Mouse (Mus musculus): ENCODE data around the gene Bax. TPM values are rescaled to one million over a fixed set of nuclear protein-coding genes. Genes with fewer than 3 reads are reported as not detected.

Bax gene
- total and polyA plus RNA-seq, 3 experiments: 87.2 to 342 (median 93.1) TPM

DNA sequence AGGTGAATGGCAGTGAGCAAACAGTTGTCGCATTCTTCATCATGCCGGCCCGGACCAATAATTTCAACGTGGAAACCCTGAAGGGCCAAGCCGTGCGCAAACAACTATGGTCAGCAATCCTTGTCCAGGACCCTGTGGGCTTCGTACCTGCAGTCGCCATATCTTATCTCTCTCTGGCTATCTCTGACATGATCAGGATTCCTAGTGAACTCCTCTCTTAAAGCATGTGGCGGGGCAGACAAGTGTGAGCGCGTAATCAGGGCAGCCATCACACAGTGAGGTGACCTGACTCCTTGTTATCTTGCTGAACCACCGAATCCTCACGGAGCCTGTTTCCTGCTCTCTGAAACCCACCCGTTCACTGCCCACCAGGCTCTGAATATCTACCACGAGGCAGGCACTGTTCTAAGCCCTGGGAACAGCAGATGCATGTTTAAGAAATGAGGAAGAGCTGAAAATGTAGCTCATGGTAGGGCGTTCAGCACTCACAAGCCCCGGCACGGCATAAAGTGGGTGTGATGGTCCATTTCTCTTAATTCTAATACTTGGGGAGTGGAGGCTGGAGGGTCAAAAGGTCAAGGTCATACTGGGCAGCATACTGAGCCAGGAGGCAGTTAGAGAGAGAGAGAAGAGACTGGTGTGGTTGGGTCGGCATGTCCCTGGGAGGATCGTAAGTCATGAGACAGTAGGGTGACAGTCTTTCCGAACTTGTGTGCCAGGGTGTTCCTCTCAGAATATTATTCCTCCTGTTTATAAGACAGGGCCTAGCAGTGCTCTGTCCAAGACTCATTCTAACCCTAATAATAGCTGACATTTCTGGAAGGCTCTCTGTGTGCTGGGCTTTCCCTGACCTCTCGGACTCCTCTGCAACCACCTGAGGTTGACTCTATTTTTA, 22.9 kb downstream of the Bax start:
- Histone ChIP-seq H3K27me3 (ENCODE audit: insufficient read depth, low read length) (no peaks in the 10 kb centered on the region), H3K4me1 (ENCODE audit: insufficient read depth, low read depth, low read length) (peaks cover 39% of the 10 kb centered on the region), H3K9me3 (replicated peaks) (no peaks in the 10 kb centered on the region), H3K36me3 (replicated peaks) (peaks cover 89% of the 10 kb centered on the region), H3K4me3 (ENCODE audit: low read depth, low read length) (no peak overlapping the region)
- no peak for DNase-seq (ENCODE audit: low spot score)
- TF ChIP-seq POLR2AphosphoS5 (IDR thresholded peaks at IDR 0.05; ENCODE audit: insufficient replicate concordance, low read depth, low read length): no peak
- TF ChIP-seq CTCF (IDR thresholded peaks at IDR 0.05; ENCODE audit: low read depth, low read length): no peak
- TF ChIP-seq TAL1 (conservative IDR thresholded peaks at IDR 0.05; ENCODE audit: low read depth, low read length): peak; percentile 66; the same call in 1 of the 2 replicates
- ATAC-seq (ENCODE audit: extremely low read depth, insufficient number of reproducible peaks, low FRiP score, poor library complexity, severe bottlenecking): peak; percentile 78

DNA sequence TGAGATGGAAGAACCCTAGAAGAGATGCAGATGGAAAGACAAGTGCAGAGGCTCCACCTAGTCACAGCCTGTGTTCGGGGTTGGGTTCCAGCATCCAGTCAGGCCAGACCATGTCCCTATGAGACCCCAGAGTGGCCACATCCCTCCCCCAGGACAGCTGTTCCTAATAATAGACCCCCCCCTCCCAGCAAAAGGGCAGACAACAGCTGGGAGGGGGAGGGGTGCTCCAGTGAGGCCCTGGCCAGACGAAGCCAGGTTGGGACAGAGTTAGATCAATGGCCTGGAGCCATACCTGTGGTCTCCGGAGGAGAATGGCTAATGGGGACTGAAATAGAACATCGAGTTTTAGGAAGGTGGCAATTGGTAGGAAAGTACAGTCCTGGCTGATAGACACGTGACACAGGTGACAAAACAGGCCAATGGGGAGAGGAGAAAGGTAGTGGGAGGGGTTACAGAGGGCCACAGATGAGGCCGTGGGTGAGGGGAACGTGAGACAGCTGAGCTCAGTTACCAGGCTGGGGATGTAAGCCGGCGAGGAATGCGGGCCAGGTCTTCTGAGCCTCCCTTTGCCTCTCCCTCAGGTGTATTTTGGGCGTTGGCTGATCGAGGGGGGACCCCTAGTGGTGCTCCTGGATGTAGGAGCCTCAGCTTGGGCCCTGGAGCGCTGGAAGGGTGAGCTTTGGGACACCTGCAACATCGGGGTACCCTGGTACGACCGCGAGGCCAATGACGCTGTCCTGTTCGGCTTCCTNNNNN, 29.0 kb downstream of the Bax start, which contains the start of gene Ruvbl2:
TSS of gene Ruvbl2 (minus strand) at position 576 of the 756 bp plus-strand sequence.
- H3K4me3 ChIP-seq (ENCODE audit: low read depth, low read length): no peak within 1 kb of the TSS
- DNase-seq (ENCODE audit: low spot score) (no peak), ATAC-seq (ENCODE audit: extremely low read depth, insufficient number of reproducible peaks, low FRiP score, poor library complexity, severe bottlenecking) (no peak)
- H3K4me1 ChIP-seq (ENCODE audit: insufficient read depth, low read depth, low read length): peaks cover 46% of the 10 kb centered on the region
- H3K27me3 ChIP-seq (ENCODE audit: insufficient read depth, low read length): no peaks in the 10 kb centered on the region
- TF ChIP-seq POLR2AphosphoS5 (IDR thresholded peaks at IDR 0.05; ENCODE audit: insufficient replicate concordance, low read depth, low read length): no peak
- no peak for TF ChIP-seq TAL1 (conservative IDR thresholded peaks at IDR 0.05; ENCODE audit: low read depth, low read length)
- TF ChIP-seq CTCF (IDR thresholded peaks at IDR 0.05; ENCODE audit: low read depth, low read length): no peak
- TF ChIP-seq GATA2 (IDR thresholded peaks at IDR 0.05; ENCODE audit: borderline replicate concordance, low read depth, low read length): no peak
- no peak for TF ChIP-seq GATA1 (IDR thresholded peaks at IDR 0.05; ENCODE audit: borderline replicate concordance, low read length)
- peaks cover 71% of the 10 kb centered on the region for H3K36me3 ChIP-seq (replicated peaks)
- no peaks in the 10 kb centered on the region for H3K9me3 ChIP-seq (replicated peaks)

DNA sequence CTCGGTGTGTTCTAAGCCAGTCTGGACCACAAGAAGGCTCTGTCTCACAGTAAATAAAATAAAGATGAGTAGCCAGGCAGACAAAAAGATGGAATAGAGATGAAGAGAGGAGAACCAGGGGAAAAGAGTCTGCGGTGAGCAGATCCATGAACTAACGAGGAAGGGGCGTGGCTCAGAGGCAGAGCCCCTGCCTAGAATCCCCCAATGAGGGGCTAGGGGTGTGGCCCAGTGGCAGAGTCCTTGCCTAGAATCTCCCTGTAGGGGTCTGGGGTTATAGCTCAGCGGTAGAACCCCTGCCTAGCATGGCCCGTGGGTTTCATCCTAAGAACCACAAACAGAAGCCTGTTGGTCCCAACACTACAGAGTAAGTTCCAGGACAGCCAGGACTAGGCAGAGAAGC, 29.7 kb downstream of the Bax start:
- TF ChIP-seq POLR2AphosphoS5 (IDR thresholded peaks at IDR 0.05; ENCODE audit: insufficient replicate concordance, low read depth, low read length): no peak
- no peak for TF ChIP-seq CTCF (IDR thresholded peaks at IDR 0.05; ENCODE audit: low read depth, low read length)
- TF ChIP-seq TAL1 (conservative IDR thresholded peaks at IDR 0.05; ENCODE audit: low read depth, low read length): no peak
- TF ChIP-seq GATA1 (IDR thresholded peaks at IDR 0.05; ENCODE audit: borderline replicate concordance, low read length): no peak
- TF ChIP-seq GATA2 (IDR thresholded peaks at IDR 0.05; ENCODE audit: borderline replicate concordance, low read depth, low read length): no peak
- peaks cover 72% of the 10 kb centered on the region for H3K36me3 ChIP-seq (replicated peaks)
- H3K4me1 ChIP-seq (ENCODE audit: insufficient read depth, low read depth, low read length): peaks cover 53% of the 10 kb centered on the region

DNA sequence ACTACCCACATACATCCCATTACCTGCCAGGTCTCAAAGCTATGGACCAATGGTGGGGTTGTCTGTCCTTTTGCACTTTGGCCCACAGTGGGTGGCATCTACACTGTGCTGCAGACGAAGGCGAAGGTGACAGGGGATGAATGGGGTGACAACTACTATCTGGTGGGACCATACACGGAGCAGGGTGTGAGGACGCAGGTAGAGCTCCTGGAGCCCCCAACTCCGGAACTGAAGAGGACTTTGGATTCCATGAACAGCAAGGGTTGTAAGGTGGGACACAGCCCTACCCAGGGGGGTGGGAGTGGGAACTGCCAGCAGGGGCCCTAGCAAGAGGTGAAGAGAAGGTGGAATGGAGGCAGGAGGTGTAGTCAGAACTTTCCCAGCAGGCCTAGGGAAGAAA, 30.3 kb downstream of the Bax start:
- H3K4me1 ChIP-seq (ENCODE audit: insufficient read depth, low read depth, low read length): peaks cover 59% of the 10 kb centered on the region
- H3K36me3 ChIP-seq (replicated peaks): peaks cover 72% of the 10 kb centered on the region
- H3K27me3 ChIP-seq (ENCODE audit: insufficient read depth, low read length): no peaks in the 10 kb centered on the region
- TF ChIP-seq GATA2 (IDR thresholded peaks at IDR 0.05; ENCODE audit: borderline replicate concordance, low read depth, low read length) (no peak), POLR2AphosphoS5 (IDR thresholded peaks at IDR 0.05; ENCODE audit: insufficient replicate concordance, low read depth, low read length) (no peak), GATA1 (IDR thresholded peaks at IDR 0.05; ENCODE audit: borderline replicate concordance, low read length) (no peak), CTCF (IDR thresholded peaks at IDR 0.05; ENCODE audit: low read depth, low read length) (no peak), TAL1 (conservative IDR thresholded peaks at IDR 0.05; ENCODE audit: low read depth, low read length) (no peak)
- H3K4me3 ChIP-seq (ENCODE audit: low read depth, low read length): no peak overlapping the region
- no peak for ATAC-seq (ENCODE audit: extremely low read depth, insufficient number of reproducible peaks, low FRiP score, poor library complexity, severe bottlenecking)
- no peaks in the 10 kb centered on the region for H3K9me3 ChIP-seq (replicated peaks)
- no peak for DNase-seq (ENCODE audit: low spot score)

More for the DNA sequence above, 29.7 kb downstream of the Bax start:
- DNase-seq (ENCODE audit: low spot score) (no peak), ATAC-seq (ENCODE audit: extremely low read depth, insufficient number of reproducible peaks, low FRiP score, poor library complexity, severe bottlenecking) (no peak)
- H3K4me3 ChIP-seq (ENCODE audit: low read depth, low read length): no peak overlapping the region
- no peaks in the 10 kb centered on the region for H3K9me3 ChIP-seq (replicated peaks)
- H3K27me3 ChIP-seq (ENCODE audit: insufficient read depth, low read length): no peaks in the 10 kb centered on the region

DNA sequence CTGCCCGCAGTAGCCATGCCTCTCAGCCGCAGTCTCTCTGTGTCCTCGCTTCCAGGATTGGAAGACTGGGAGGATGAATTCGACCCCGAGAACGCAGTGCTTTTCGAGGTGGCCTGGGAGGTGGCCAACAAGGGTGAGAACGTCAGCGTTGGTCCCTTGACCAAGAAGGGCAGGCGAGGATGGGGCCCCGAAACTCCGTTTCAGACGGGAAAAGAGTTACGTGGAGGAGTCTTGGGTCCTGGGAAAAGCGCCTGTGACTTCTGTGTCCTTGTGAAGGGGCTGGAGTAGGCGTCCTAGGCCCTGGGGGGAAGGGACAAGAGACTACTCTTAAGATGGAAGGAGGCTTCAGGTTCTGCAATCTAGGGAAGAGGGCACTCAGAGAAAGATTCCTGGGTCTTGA, 31.7 kb downstream of the Bax start:
- Histone ChIP-seq H3K4me3 (ENCODE audit: low read depth, low read length) (peak overlapping the region; percentile 73), H3K36me3 (replicated peaks) (peaks cover 72% of the 10 kb centered on the region), H3K4me1 (ENCODE audit: insufficient read depth, low read depth, low read length) (peaks cover 73% of the 10 kb centered on the region), H3K9me3 (replicated peaks) (no peaks in the 10 kb centered on the region), H3K27me3 (ENCODE audit: insufficient read depth, low read length) (no peaks in the 10 kb centered on the region)
- no peak for DNase-seq (ENCODE audit: low spot score)
- TF ChIP-seq POLR2AphosphoS5 (IDR thresholded peaks at IDR 0.05; ENCODE audit: insufficient replicate concordance, low read depth, low read length) (no peak), TAL1 (conservative IDR thresholded peaks at IDR 0.05; ENCODE audit: low read depth, low read length) (no peak), GATA1 (IDR thresholded peaks at IDR 0.05; ENCODE audit: borderline replicate concordance, low read length) (no peak), GATA2 (IDR thresholded peaks at IDR 0.05; ENCODE audit: borderline replicate concordance, low read depth, low read length) (no peak), CTCF (IDR thresholded peaks at IDR 0.05; ENCODE audit: low read depth, low read length) (no peak)
- ATAC-seq (ENCODE audit: extremely low read depth, insufficient number of reproducible peaks, low FRiP score, poor library complexity, severe bottlenecking): no peak
